Mouse (Mus musculus) heart, adult 9 months (tissue): ENCODE measurements at regions not wholly inside any gene's neighbourhood (a gene's known extent, or its start where the extent isn't known, plus 50 kb on each side); places are given as distances from the start of the nearest gene placed in this dataset.

Experiments used
- DNase-seq, 2 experiments: peaks; one replicate each; pipeline ENCODE4 v3.0.0; 2022; ENCODE audit warnings: low spot score in 2 of 2

GRCm38 (mm10) chr14:87864388-87865215, 448.2 kb downstream of the Tdrd3 start:
- no peak for DNase-seq

DNA sequence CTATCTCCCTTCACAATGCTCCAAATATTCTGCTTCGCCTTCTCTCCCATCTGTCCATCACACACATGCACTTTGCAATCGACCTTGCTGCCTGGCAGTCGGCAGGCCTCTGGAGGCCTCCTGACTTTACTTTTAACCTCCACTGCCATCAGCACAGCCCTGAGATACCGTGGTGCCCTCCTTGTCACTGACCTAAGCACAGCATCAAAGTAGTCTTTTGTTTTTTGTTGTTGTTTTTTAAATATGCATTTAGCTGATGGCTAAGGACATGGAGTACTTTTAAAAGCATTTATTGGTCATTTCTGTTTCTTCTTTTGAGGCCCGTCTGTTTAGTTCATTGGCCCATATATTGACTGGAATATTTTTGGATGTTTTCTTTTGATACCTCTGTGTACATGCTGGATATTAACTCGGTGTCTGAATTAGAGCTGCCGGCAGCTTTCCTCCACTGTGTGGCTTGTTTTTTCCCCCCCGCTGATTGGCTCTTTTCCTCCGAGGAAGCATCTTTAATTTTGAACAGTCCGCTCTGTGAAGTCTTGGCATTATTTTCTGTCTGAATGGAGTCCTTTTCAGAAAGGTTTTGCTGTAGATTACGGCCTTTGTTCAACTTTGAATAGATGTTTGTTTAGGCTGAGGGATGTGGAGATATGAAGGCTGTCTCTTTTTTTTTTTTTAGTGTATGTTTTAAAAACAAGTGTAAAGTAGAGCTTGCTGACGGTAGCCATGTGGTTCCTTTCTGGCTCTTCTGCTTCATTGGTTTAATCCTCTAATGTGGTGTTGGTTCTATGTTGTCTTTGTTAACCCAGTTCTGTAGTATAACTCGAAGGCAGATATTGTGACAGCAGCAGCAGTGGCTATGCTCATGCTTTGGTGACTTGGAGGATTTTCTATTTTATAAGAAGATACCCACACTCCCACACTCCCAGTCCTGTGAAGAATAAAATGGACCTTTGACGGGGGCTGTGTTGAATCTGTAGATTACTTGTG, 449.1 kb downstream of the Tdrd3 start:
- DNase-seq: no peak

GRCm38 (mm10) chr14:87901784-87902183, 485.3 kb downstream of the Tdrd3 start:
- DNase-seq: no peak

GRCm38 (mm10) chr14:87902416-87902815, 486.0 kb downstream of the Tdrd3 start:
- peak in 1 of 2 experiments; percentile 4 for DNase-seq
